Mouse (Mus musculus) thymus, postnatal 4 days (tissue): ENCODE measurements around the gene 4930442H23Rik.
"Not testable (repeated sequence)": the region's sequence is repeated elsewhere in the genome, so short reads cannot be mapped to it uniquely, and the experiment has no call there.

Experiments
- DNase-seq: peaks from one replicate; pipeline ENCODE4 v3.0.0; 2021

The 4930442H23Rik gene

DNA sequence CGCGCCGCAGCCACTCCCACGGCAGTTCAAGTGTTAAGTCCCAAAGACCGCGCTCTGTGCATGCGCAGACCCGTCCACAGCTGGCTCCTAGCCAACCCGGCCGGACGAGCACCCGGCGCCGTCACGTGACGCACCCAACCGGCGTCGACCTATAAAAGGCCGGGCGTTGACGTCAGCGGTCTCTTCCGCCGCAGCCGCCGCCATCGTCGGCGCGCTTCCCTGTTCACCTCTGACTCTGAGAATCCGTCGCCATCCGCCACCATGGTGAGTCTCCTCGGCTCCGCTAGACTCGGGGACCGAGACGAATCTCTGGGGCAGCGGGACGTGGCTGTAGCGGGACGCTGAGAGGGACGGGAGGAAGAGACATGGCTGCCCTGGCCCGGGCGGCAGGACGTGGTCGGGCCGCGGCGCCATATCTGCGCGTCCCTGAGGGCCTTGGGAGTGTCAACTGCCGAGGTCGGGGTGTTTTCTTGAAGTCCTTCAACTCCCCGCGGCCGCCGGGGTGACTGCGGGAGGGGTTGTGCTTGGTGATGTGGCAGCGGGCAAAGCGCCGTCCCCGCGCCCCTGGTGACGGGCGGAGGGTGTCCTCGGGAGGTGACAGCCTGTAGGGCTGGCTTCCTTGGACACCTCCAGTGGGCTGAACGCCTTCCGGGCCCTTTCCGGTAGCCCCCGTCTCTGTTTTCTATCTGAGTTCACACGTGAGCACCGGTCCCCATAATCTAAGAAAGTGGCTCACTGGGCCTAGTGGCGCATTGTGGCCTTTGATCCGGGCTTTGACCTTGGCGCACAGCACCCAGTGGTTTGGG, 7.0 kb downstream of the 4930442H23Rik start, which contains the start of gene Eef2:
Gene Eef2, plus strand, starts transcription at position 166 of the 806 bp plus-strand sequence.
- peak; percentile 99 for DNase-seq

- no peak for DNase-seq
These were observed 7.6 kb downstream of the 4930442H23Rik start for GRCm38 (mm10) chr10:81175936-81176465.

GRCm38 (mm10) chr10:81175345-81175701, 8.3 kb downstream of the 4930442H23Rik start:
- not testable (repeated sequence) for DNase-seq

DNA sequence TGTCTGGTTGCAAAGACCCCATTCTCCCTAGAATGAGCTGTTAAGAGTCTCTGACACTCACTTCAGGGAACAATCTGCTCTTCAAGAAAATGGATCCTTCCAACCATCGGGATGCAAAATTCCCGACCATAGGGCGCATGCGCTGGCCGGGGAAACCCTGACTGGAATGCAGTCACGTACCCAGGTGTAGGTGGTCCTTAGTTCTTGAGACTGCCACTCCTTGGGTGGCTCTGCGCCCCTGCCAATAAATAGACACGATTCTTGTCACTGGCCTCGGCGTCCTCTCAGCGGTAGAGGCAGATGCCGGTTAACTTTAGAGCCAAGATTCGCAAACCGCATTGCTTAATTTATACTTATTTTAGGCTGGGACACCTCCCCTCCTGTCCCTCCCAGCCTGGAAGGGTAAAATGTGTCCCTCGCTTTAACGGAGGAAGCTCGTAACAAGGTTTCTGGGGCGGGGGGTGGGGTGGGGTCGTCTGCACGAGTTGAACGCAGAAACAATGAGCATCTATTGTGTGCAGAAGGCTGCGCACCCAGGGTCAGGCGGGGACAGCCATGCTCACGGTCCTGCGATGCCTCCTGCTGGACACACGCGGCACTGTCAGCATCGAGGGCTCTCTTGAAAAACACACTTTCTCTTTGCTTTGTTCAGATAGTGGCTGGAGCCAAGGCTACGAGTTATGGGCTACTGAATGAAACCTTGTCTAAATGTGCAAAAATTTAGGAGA, 8.9 kb downstream of the 4930442H23Rik start:
- DNase-seq = peak; percentile 96

DNA sequence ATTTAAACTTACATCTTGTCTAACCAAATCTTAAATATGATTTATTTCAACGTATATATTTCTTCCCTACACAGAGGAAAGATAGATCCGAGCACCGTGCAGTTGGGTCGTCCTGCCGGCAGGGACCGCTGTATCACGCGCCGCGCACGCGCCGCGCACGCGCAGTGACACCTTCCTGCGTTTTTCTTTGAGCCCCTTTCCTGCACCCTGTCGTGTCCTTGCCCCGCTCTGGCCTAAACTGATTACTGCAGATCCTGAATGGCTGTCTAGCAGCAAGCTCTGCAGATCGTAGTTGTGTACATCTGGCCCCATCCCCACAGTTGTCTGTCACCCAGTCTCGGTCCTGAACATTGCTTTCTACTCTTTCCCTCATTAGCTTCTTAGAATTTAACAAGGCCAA, 10.5 kb downstream of the 4930442H23Rik start:
- peak; percentile 92 for DNase-seq

- DNase-seq = peak; percentile 56
These were observed 14.2 kb downstream of the 4930442H23Rik start for GRCm38 (mm10) chr10:81169411-81169900.

GRCm38 (mm10) chr10:81168521-81169244, 15.0 kb downstream of the 4930442H23Rik start:
- DNase-seq = peak; percentile 90

DNA sequence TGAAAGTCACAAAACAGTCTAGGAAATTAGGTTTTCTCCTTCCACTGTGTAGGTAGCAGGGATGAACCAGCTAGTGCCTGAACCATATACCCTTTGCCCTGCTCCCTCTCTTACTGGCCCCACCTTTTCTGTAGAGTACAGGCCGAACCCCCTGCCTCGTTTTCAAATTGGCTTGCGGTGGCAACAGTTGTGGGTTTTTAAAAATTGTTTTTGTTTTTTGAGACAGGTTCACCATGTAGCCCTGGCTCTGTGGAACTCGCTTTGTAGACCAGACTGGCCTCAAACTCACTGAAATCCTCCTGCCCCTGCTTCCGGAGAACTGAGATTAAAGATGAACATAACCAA, 15.6 kb downstream of the 4930442H23Rik start:
- DNase-seq = peak; percentile 69

GRCm38 (mm10) chr10:81167200-81168086, 16.2 kb downstream of the 4930442H23Rik start, which contains the start of gene Pias4:
Pias4 (minus strand) TSS chr10:81167923.
- peak; percentile 100 for DNase-seq

GRCm38 (mm10) chr10:81165118-81165517, 18.5 kb downstream of the 4930442H23Rik start:
- DNase-seq = no peak

DNA sequence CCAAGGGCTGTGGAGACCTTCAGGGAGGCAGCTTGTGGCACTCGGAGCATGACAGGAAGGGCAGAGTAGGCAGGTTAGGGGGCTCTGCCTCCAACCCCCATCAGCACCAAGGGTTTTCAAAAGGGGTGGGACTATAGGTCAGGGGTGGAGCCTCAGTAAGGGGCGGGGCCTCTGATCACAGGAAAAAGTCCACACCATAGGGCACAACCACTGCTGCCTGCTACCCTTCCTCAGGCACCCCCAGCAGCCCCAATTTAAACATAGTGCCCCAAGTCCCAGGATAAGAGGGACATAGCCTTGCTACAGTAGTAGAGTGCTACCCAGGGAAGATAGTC, 21.4 kb downstream of the 4930442H23Rik start:
- peak; percentile 62 for DNase-seq

DNA sequence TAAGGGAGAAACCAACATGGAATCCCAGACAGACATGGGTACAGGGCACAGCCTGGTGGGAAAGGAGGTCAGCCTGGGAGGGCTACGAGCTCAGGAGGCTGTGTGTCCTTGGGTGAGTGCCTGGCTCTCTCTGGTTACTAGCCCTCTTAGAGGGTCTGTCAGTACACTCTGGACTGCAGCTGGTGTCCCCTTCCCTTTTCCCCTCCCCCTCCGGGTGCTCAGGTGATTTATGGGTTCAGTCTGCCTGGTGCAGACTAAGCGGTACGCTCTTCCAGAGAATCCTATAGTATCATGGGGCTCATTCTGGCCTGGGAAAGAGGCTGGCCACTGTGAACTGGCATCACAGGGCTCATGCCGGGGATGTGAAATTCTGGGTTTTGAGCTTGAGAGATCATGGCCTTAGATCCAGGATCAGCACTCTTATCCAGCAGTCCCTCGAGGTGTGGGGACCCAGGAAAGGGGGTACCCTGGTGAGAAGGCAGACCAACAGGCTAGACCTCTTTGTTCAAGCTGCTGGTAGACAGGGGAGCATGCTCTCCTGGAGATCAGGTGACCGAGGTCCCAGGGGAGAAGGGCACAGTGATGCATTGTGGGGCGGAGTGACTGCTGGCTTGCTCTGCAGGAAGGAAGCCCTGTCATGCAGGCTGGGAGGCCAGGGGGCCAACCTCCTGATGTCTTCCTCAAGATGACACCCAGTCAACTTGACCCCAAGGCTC, 21.9 kb downstream of the 4930442H23Rik start:
- DNase-seq = no peak

DNA sequence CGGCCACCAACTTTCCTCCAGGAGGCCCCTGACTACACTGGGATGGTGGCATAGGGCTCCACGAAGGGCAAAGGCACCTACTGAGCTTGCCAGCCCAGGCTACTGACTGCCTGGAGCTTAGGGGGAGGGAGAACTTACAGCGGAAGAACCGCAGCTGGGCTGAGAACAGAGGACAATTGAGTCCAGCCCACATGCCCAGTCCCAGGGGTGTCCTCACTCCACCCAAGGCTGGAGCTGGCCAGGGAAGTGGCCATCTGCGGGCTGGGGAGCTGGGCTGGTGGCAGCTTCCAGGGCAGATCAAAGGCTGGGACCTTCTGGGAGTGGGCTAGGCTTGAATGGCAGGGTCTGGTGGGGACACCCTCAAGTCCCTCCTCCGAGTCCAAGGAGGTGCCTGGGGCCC, 28.9 kb downstream of the 4930442H23Rik start:
- no peak for DNase-seq

DNA sequence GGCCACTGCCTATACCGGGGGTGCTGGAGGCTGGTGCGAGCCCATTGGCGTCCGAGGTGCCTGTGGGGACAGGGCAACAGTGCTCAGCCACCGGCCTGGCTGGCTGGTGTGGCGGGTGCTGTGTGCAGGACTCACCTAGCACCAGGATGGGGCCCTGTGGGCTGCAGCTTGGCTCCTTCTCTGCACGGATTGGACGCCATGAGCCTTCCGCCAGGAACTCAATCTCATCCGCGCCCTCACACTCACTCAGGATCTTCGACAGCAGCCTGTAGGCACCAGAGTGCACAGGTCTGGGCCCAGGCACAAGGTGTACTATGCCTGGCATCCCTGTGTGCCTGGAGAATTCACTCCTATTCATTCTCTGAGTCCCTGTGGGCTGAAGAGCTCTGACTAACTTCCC, 29.3 kb downstream of the 4930442H23Rik start:
- DNase-seq = no peak

- DNase-seq = no peak
These were observed 31.0 kb downstream of the 4930442H23Rik start for GRCm38 (mm10) chr10:81152609-81153008.

DNA sequence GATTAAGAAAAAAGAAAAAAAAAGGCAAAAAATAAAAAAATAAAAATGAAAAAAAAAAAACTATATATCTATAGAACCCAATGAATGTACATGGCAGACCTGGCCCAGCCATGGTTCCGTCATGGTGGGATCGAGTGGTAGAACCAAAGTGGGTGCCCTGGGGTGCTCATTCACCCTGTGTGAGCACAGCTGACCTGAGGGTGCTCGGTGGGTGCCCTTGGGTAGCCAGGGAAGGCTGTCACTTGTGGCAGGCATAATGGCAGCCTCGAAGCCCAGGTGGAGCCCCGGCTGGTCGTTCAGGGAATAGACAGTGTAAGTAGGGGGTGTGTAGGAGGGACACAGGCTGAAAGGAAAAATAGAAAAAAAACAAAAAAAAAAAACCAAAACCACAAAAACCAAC, 32.4 kb downstream of the 4930442H23Rik start:
- DNase-seq = no peak

DNA sequence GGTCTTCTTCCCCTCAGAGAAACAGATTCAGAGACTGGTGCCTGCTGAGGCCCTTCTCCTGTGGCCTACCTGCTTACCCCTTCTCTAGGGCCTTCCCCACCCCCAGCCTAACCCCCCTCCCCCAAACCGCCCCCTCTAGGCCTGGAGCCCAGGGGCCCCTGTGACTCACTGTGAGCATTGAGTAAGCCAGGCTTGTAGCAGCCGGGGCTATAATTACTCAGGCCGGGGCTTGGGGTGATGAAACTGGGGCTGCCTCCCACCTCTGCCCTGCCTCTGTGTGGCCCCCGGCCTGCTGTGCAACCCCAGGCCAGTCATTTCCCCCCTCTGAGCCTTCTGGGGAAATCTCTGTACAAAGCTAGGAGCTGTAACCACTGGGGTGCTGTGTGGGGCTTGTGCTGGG, 37.4 kb downstream of the 4930442H23Rik start:
- no peak for DNase-seq

GRCm38 (mm10) chr10:81145778-81146177, 37.9 kb downstream of the 4930442H23Rik start:
- DNase-seq = no peak

- no peak for DNase-seq
These were observed 38.3 kb downstream of the 4930442H23Rik start for GRCm38 (mm10) chr10:81145307-81145706.

DNA sequence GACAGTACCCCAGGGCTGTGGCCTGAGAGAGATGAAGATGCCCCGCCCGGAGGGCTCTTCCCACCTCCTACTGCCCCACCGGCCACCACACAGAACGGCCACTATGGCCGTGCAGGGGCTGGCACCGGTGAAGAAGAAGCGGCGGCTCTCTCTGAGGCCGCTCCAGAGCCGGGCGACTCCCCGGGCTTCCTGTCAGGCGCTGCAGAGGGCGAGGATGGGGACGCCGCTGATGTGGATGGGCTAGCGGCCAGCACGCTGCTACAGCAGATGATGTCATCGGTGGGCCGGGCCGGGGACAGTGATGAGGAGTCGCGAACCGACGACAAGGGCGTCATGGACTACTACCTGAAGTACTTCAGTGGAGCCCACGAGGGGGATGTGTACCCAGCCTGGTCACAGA, 39.0 kb downstream of the 4930442H23Rik start:
- no peak for DNase-seq

GRCm38 (mm10) chr10:81143845-81144437, 39.7 kb downstream of the 4930442H23Rik start:
- no peak for DNase-seq
